Mouse (Mus musculus) small intestine, adult 2 months (tissue): Measurements from ENCODE around the gene Uri1. TPM values are rescaled to one million over a fixed set of nuclear protein-coding genes. Genes with fewer than 3 reads are reported as not detected.

Source experiments
- H3K27ac ChIP-seq: fragments of 200-500 bp; 2 replicates; pipeline ENCODE4 v1.5.1; 2012; ENCODE audit warnings: low read depth, low read length, control low read depth, inconsistent platforms; ENCODE audit not compliant: insufficient read depth
- H3K27me3 ChIP-seq: fragments of 200-500 bp; 2 replicates; pipeline ENCODE4 v1.6.1; 2012; ENCODE audit warnings: mild to moderate bottlenecking, moderate library complexity, low read length, inconsistent platforms; ENCODE audit not compliant: control insufficient read depth, insufficient read depth
- H3K36me3 ChIP-seq: fragments of 200-500 bp; 2 replicates; pipeline ENCODE4 v1.6.1; 2012; ENCODE audit warnings: mild to moderate bottlenecking, low read length, control low read depth, inconsistent platforms; ENCODE audit not compliant: control insufficient read depth, insufficient read depth
- H3K4me1 ChIP-seq: fragments of 200-500 bp; 2 replicates; pipeline ENCODE4 v1.6.1; 2012; ENCODE audit warnings: low read length, inconsistent platforms, mixed read lengths; ENCODE audit not compliant: control insufficient read depth, insufficient read depth, insufficient read length
- H3K4me3 ChIP-seq: fragments of 200-500 bp; 2 replicates; pipeline ENCODE4 v1.5.1; 2012; ENCODE audit warnings: low read depth, mild to moderate bottlenecking, control low read depth, inconsistent platforms, low read length, moderate library complexity
- CTCF ChIP-seq: fragments of 200-500 bp; IDR thresholded peaks from 2 replicates; pipeline ENCODE4 v1.5.1; 2012; ENCODE audit warnings: low read depth, mild to moderate bottlenecking, control low read depth, inconsistent platforms, low read length, moderate library complexity, mixed read lengths; ENCODE audit not compliant: insufficient replicate concordance, insufficient read length; ENCODE audit errors: extremely low read depth
- POLR2A ChIP-seq: fragments of 200-500 bp; IDR thresholded peaks from 2 replicates; pipeline ENCODE4 v1.6.1; 2012; ENCODE audit warnings: low read depth, mild to moderate bottlenecking, control low read depth, inconsistent platforms, low read length, moderate library complexity
- WGBS: fragments of 180-500 bp; shearing (Covaris S2); methylation state at CpG from one replicate; pipeline ENCODE4 v1.1.7; 2018; 5-methylcytosine and 5-hydroxymethylcytosine counted together
- polyA plus RNA-seq: library from polyadenylated mRNA; depleted of rRNA; stranded (reverse); fragments of >200 nt; gene quantifications from 2 replicates; pipeline ENCODE4 v1.2.3, GENCODE M21; 2012

Uri1 gene
- polyA plus RNA-seq, 1 experiment: 3.8 TPM

DNA sequence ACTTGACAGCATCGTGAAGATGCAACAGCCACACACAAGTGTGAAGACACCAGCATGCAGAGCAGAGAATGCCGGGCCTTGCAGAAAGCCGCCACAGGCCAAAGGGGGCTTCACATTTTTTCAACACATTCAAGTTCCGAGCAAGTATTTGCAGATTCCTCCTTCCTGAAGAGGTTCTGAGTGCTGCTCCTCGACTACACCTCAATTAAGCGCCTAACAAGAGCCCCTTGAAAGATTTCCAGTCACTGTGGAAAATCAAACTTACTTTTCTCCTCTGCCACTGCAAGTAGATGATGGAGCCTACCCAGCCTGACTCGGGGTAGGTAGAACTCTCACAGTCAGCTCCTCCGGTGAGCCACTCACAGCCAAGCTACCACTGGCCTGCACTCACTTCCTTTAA lies 86.9 kb downstream of the Uri1 start:
- no peak overlapping the region for H3K4me3 ChIP-seq
- H3K36me3 ChIP-seq: 0 out of 2 replicates have a peak, but pooled peaks cover 2% of the 10 kb centered on the region
- TF ChIP-seq CTCF (no peak), POLR2A (no peak)
- H3K4me1 ChIP-seq: no peaks in the 10 kb centered on the region
- H3K27me3 ChIP-seq: no peaks in the 10 kb centered on the region
- 78% methylated on average over 8 of the region's 8 CpGs for whole genome bisulfite sequencing
- H3K27ac ChIP-seq: no peak overlapping the region

DNA sequence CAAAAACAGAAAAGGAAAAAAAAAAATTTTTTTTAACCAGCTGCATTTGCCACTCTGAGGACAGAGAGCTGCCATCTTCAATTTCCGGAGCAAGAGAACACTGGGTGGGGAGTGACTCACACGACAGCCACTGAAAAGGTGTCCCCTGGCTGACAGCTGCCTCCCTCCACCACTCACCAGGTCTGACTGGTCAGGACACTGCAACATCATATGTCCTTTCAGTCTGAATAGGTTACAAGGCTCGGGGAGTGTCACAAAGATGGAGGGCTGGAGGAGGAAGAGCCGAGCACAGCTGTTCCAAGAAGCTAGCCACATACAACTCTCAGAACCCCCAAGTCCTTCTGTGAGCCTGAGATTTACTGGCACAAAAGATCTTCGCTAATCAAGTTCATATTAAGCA lies 87.6 kb downstream of the Uri1 start:
- H3K4me3 ChIP-seq: no peak overlapping the region
- H3K27me3 ChIP-seq: no peaks in the 10 kb centered on the region
- TF ChIP-seq POLR2A (no peak), CTCF (no peak)
- H3K4me1 ChIP-seq: no peaks in the 10 kb centered on the region
- no peak overlapping the region for H3K27ac ChIP-seq
- WGBS: 74% methylated on average over 5 of the region's 5 CpGs
- H3K36me3 ChIP-seq: 0 out of 2 replicates have a peak, but pooled peaks cover 2% of the 10 kb centered on the region

DNA sequence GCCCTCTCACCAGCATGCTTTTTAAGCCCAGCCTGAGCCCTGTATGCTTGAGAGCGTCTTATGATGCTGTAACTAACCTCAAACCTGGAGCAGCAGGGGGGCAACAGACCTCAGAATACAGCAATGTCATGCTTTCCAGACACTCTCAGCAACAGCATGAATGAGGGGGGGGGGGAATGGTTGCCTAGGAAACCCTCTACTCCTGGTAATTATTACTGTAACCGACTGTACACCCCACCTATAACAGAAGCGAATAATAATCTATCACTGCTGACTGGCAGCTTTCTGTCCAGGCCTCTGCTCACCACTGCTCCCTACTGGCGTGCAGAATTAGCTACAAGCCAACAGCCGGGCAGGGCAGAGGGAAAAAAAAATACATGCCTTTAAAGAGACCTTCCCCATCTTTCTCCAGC lies 88.6 kb downstream of the Uri1 start:
- no peak overlapping the region for H3K27ac ChIP-seq
- TF ChIP-seq POLR2A: no peak
- TF ChIP-seq CTCF: peak; percentile 56; the same call in 1 of the 2 replicates
- H3K4me1 ChIP-seq: no peaks in the 10 kb centered on the region
- no peak overlapping the region for H3K4me3 ChIP-seq
- 0 out of 2 replicates have a peak, but pooled peaks cover under 1% of the 10 kb centered on the region for H3K36me3 ChIP-seq
- WGBS: 40% methylated on average over 5 of the region's 5 CpGs
- H3K27me3 ChIP-seq: no peaks in the 10 kb centered on the region

DNA sequence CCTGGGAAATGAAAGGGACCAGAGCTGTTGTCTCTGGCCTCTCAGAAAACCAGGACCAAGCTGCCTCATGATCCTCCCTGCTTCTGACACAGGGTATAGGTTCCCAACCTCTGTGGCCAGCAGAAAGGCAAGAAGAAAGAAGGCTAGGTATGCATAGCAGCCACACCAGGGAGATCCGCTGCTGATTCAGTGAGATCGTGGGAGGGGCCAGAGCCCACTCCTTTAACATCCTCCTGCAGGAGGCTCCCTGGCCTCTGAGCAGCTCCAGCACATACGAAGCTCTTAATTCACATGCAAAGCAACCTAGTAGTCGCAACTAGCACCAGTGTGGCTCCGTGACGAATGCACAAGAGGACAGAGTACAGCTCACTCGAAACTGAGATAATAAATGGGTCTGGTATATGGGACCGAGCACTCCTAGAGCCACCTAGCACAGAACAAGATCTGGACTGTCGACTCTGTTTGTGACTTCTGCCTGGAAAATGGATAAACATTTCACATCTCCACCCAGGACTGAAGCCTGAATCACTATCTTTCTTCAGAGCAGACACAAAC lies 89.5 kb downstream of the Uri1 start:
- Histone ChIP-seq H3K36me3 (no peaks in the 10 kb centered on the region), H3K27me3 (no peaks in the 10 kb centered on the region), H3K4me3 (no peak overlapping the region), H3K27ac (no peak overlapping the region), H3K4me1 (no peaks in the 10 kb centered on the region)
- TF ChIP-seq POLR2A (no peak), CTCF (no peak)
- WGBS: 77% methylated on average over 9 of the region's 9 CpGs

DNA sequence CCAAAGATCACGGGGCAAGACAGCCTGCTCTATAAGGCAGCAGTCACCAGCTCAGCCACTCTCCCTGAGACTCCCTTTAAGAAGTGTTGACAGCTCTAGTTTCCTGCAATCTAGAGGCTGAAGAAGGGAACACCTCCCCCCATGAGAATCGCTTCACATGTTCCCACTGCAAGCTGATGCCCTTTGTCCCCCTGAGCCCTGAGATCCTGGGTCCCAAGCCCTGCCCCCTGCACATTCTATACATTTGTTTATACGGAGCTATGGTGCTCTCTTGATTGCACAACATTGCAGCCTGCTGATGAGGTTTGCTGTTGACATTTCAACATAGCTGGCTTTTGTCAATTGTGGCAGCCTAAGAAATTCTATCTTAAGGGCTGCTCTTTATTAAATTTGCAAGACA lies 91.7 kb downstream of the Uri1 start:
- Histone ChIP-seq H3K27ac (no peak overlapping the region), H3K4me1 (no peaks in the 10 kb centered on the region), H3K36me3 (no peaks in the 10 kb centered on the region), H3K4me3 (no peak overlapping the region), H3K27me3 (no peaks in the 10 kb centered on the region)
- 27% methylated on average over 3 of the region's 3 CpGs for WGBS
- no peak for TF ChIP-seq POLR2A
- no peak for TF ChIP-seq CTCF

DNA sequence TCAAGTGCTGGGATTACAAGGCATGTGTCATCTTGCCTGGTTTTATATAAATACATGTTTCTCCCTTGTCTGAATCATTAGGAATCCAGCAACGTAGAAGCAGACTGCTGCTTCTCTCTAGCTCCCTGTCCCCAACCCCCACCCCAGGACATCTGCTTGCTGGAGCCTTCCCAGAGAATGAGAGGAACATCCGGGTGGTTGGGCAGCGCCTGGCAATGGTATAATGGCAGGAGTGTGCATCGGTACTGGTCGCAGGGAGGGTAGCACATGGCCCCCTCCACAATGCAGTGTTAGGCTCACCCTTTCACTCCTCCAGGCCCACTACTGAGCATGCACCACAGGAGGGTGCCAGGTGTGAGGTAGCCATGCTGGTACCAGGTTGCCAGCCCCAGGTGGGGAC lies 93.6 kb downstream of the Uri1 start:
- Histone ChIP-seq H3K36me3 (no peaks in the 10 kb centered on the region), H3K4me1 (no peaks in the 10 kb centered on the region), H3K27ac (no peak overlapping the region), H3K27me3 (no peaks in the 10 kb centered on the region), H3K4me3 (no peak overlapping the region)
- 62% methylated on average over 5 of the region's 5 CpGs for WGBS
- TF ChIP-seq POLR2A (no peak), CTCF (no peak)

DNA sequence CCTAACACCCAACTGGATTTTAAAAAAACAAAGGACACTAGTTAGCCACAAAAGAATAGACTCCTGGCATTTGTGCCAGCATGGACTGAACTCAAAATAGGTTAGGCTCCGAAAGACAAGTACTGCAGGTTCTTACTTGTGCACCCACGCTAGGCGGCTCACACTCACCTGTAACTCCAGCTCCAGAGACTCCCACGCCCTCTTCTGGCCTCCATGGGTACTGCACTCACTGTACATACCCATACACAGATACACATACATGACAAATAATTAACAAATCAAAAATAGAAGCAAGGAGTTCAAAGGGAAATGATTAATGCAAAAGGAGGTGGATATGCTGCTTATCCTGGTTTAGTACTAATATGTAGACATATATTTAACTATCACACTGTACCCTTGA lies 100.4 kb downstream of the Uri1 start:
- no peak overlapping the region for H3K27ac ChIP-seq
- H3K27me3 ChIP-seq: no peaks in the 10 kb centered on the region
- TF ChIP-seq POLR2A (no peak), CTCF (no peak)
- 81% methylated on average over 4 of the region's 4 CpGs for WGBS
- no peaks in the 10 kb centered on the region for H3K4me1 ChIP-seq
- H3K4me3 ChIP-seq: no peak overlapping the region
- H3K36me3 ChIP-seq: no peaks in the 10 kb centered on the region
